Mouse (Mus musculus) thymus, adult 2 months (tissue): ENCODE data around the gene Atoh8.

Source experiments
- CTCF ChIP-seq: fragments of 200-500 bp; IDR thresholded peaks from 2 replicates; pipeline ENCODE4 v1.5.1; 2012; ENCODE audit warnings: mild to moderate bottlenecking, control low read depth, low read length, moderate library complexity, borderline replicate concordance; ENCODE audit not compliant: control insufficient read depth, poor library complexity, insufficient read depth; ENCODE audit errors: extremely low read depth
- POLR2A ChIP-seq: fragments of 200-500 bp; IDR thresholded peaks from 2 replicates; pipeline ENCODE4 v1.6.1; 2012; ENCODE audit warnings: mild to moderate bottlenecking, low read length, control low read depth, moderate library complexity; ENCODE audit not compliant: control insufficient read depth, poor library complexity, insufficient read depth; ENCODE audit errors: extremely low read depth

DNA sequence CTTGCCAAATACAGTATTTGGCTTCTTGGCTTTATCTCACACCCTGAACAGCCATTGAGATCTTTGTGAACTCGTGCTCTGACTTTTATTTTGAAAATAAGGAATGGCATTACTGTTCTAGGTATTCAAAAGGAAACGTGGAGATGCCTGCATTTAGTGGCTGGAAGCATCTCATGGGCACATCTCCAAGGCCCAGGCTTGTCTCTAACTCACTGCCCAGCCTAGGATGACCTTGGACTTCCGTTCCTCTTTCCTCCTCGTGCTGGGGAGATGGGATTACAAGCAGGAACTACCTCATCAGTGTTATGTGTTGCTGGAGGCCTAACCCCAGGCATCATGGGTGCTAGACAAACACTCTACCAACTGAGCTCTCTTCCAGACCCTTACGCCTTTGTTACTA is 32.1 kb downstream of the Atoh8 start:
- no peak for TF ChIP-seq CTCF
- no peak for TF ChIP-seq POLR2A
